Mouse (Mus musculus): ENCODE data around the gene Slc45a1. TPM values are rescaled to one million over a fixed set of nuclear protein-coding genes. Genes with fewer than 3 reads are reported as not detected.

Slc45a1 gene
- polyA plus RNA-seq, 1 experiment from 2014 or later, result 0.86 TPM

Other genes starting within 250 kb of the Slc45a1 start
- 30.7 and 31.8 TPM in 2 replicates for gene Errfi1, start 201.7 kb upstream of the Slc45a1 start, polyA plus RNA-seq (2014; fragmentation: Nextera tagmentation; extraction: Ambion mirVana)